Mouse (Mus musculus): ENCODE data around the gene Zbtb44. TPM values are rescaled to one million over a fixed set of nuclear protein-coding genes. Genes with fewer than 3 reads are reported as not detected.

Gene Zbtb44
- polyA plus RNA-seq, 1 experiment from 2014 or later = 8.2 TPM

DNA sequence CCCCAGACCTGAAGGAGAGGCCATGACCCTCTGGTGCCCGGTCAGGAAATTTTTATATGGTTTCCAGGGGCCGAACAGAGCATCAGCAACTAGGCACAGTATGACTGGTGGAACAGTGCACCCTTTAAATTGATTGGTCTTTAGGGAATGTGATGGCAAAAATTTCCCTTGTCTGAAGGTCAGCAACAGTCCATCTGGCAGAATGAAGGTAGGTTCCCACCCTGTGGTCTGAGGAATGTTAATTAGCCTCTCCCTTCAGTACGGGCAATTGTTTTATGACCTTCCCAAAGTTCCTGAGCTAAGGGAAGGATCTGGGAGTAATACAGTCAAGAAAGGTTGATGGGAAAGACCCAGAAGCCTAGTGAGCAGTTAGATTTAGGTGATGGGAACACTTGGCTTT lies 20.4 kb upstream of the Zbtb44 start:
- Histone ChIP-seq H3K4me3 (ENCODE audit: control insufficient read depth in 1 of 2, insufficient read depth in 1 of 2, low read depth in 1 of 2, low read length in 2 of 2) (no peak overlapping the region), H3K4me2 (ENCODE audit: low read length) (no peak overlapping the region), H3K9me3 (ENCODE audit: control insufficient read depth, low read length) (no peaks in the 10 kb centered on the region), H3K27me3 (ENCODE audit: control insufficient read depth, insufficient read depth, low read length) (no peaks in the 10 kb centered on the region), H3K9ac (ENCODE audit: low read length) (no peak overlapping the region), H3K36me3 (ENCODE audit: control insufficient read depth, insufficient read depth, low read length) (no peaks in the 10 kb centered on the region), H3K4me1 (ENCODE audit: control insufficient read depth in 2 of 2, insufficient read depth in 2 of 2, low read length in 2 of 2) (peaks cover 0 to 15% of the 10 kb centered on the region in 2 experiments), H3K27ac (replicated peaks in 1 of 2; ENCODE audit: control insufficient read depth in 1 of 2, insufficient read depth in 1 of 2, low read depth in 2 of 2, low read length in 2 of 2) (no peak overlapping the region)
- no peak for ATAC-seq (ENCODE audit: insufficient number of reproducible peaks, insufficient read depth, low FRiP score, low read depth)
- 70% methylated on average over 3 of the region's 3 CpGs for WGBS

DNA sequence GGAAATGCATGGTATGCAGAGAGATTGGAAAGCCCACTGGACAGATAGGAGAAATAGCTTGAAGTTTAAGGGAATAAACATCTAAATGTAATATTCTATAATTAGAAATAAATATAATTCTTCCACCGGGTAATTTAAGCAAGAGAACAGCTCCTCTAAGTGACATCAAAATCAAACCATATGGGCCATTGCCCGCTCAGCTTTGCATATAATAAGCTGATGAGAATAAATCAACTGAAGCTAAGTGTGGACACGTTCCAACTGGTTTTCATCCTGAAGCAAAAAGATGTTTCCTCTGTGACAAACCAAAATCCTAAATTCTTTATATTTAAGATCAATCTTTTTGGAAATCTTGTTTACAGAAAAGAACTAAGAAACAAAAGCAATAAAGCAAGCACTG lies 19.7 kb upstream of the Zbtb44 start:
- ATAC-seq (ENCODE audit: insufficient number of reproducible peaks, insufficient read depth, low FRiP score, low read depth) = no peak
- Histone ChIP-seq H3K36me3 (ENCODE audit: control insufficient read depth, insufficient read depth, low read length) (no peaks in the 10 kb centered on the region), H3K9me3 (ENCODE audit: control insufficient read depth, low read length) (no peaks in the 10 kb centered on the region), H3K27me3 (ENCODE audit: control insufficient read depth, insufficient read depth, low read length) (no peaks in the 10 kb centered on the region), H3K27ac (replicated peaks in 1 of 2; ENCODE audit: control insufficient read depth in 1 of 2, insufficient read depth in 1 of 2, low read depth in 2 of 2, low read length in 2 of 2) (no peak overlapping the region), H3K4me1 (ENCODE audit: control insufficient read depth in 2 of 2, insufficient read depth in 2 of 2, low read length in 2 of 2) (peaks cover 0 to 15% of the 10 kb centered on the region in 2 experiments), H3K4me3 (ENCODE audit: control insufficient read depth in 1 of 2, insufficient read depth in 1 of 2, low read depth in 1 of 2, low read length in 2 of 2) (no peak overlapping the region), H3K9ac (ENCODE audit: low read length) (no peak overlapping the region), H3K4me2 (ENCODE audit: low read length) (no peak overlapping the region)
- WGBS = 74% methylated on average over 3 of the region's 3 CpGs

DNA sequence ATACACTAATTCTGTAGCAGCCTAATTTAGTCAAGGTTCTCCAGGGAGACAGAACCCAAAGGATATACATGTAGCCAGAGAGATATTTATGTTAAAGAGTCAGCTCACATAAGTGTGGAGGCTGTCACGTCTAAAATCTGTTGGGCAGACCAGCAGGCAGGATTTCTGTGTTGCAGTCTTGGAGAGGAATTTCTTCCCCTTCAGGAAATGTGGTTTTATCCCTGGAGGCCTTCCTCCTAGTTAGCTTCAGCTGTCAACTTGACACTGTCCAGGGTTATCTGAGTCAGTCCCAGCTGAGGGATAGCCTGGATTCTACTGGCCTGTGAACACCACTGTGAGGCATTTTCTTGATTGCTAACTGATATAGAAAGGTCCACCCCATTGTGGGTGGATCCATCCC lies 18.9 kb upstream of the Zbtb44 start:
- Histone ChIP-seq H3K4me3 (ENCODE audit: control insufficient read depth in 1 of 2, insufficient read depth in 1 of 2, low read depth in 1 of 2, low read length in 2 of 2) (no peak overlapping the region), H3K27ac (replicated peaks in 1 of 2; ENCODE audit: control insufficient read depth in 1 of 2, insufficient read depth in 1 of 2, low read depth in 2 of 2, low read length in 2 of 2) (peak overlapping the region; percentile 62 to 67), H3K27me3 (ENCODE audit: control insufficient read depth, insufficient read depth, low read length) (no peaks in the 10 kb centered on the region), H3K4me2 (ENCODE audit: low read length) (no peak overlapping the region), H3K9ac (ENCODE audit: low read length) (no peak overlapping the region), H3K36me3 (ENCODE audit: control insufficient read depth, insufficient read depth, low read length) (no peaks in the 10 kb centered on the region), H3K9me3 (ENCODE audit: control insufficient read depth, low read length) (no peaks in the 10 kb centered on the region), H3K4me1 (ENCODE audit: control insufficient read depth in 2 of 2, insufficient read depth in 2 of 2, low read length in 2 of 2) (peaks cover 0 to 15% of the 10 kb centered on the region in 2 experiments)
- 6% methylated on average over 1 of the region's 1 CpGs for WGBS
- ATAC-seq (ENCODE audit: insufficient number of reproducible peaks, insufficient read depth, low FRiP score, low read depth) = no peak

DNA sequence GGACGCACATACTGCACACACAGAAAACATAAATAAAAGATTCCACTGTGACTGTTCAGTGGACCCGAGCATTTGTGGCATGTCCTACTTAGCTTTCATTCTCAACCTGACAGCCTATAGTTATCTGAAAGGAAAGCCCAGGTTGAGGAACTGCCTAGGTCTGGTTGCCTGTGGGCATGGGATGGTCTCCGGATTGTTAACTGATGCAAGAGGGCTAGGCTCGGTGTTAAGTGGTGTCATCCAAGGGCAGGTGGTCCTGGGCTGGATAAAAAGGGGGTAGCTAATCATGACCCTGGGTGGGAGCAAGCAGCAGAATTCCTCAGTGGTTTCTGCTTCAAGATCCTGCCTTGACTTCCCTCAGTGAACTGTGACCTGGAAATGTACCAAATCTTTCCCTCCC lies 17.8 kb upstream of the Zbtb44 start:
- no peaks in the 10 kb centered on the region for H3K27me3 ChIP-seq (ENCODE audit: control insufficient read depth, insufficient read depth, low read length)
- ATAC-seq (ENCODE audit: insufficient number of reproducible peaks, insufficient read depth, low FRiP score, low read depth) = no peak
- peaks cover 0 to 15% of the 10 kb centered on the region in 2 experiments for H3K4me1 ChIP-seq (ENCODE audit: control insufficient read depth in 2 of 2, insufficient read depth in 2 of 2, low read length in 2 of 2)
- H3K9me3 ChIP-seq (ENCODE audit: control insufficient read depth, low read length) = no peaks in the 10 kb centered on the region
- 80% methylated on average over 4 of the region's 4 CpGs for WGBS
- H3K27ac ChIP-seq (replicated peaks in 1 of 2; ENCODE audit: control insufficient read depth in 1 of 2, insufficient read depth in 1 of 2, low read depth in 2 of 2, low read length in 2 of 2) = no peak overlapping the region
- no peak overlapping the region for H3K4me2 ChIP-seq (ENCODE audit: low read length)
- no peak overlapping the region for H3K4me3 ChIP-seq (ENCODE audit: control insufficient read depth in 1 of 2, insufficient read depth in 1 of 2, low read depth in 1 of 2, low read length in 2 of 2)
- no peak overlapping the region for H3K9ac ChIP-seq (ENCODE audit: low read length)
- H3K36me3 ChIP-seq (ENCODE audit: control insufficient read depth, insufficient read depth, low read length) = no peaks in the 10 kb centered on the region

DNA sequence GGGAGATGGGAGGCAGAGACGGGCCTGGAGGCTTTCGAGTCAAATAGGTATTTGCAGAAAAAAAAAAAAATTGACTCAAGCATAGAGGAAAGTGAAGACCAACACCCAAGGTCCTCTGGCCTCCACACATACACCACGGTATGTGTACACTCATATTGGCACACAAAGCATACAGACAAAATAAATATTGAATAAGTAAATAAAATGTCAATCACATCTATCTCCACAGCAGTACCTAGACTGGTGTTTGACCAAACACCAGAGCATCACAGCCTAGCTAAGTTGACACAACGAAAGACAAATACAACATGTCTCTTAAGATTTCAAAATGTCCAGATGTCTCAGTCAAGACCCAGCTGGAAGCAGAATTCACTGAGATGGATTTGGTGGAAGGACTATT lies 17.0 kb upstream of the Zbtb44 start:
- Histone ChIP-seq H3K4me3 (ENCODE audit: control insufficient read depth in 1 of 2, insufficient read depth in 1 of 2, low read depth in 1 of 2, low read length in 2 of 2) (no peak overlapping the region), H3K36me3 (ENCODE audit: control insufficient read depth, insufficient read depth, low read length) (no peaks in the 10 kb centered on the region), H3K27me3 (ENCODE audit: control insufficient read depth, insufficient read depth, low read length) (no peaks in the 10 kb centered on the region), H3K4me1 (ENCODE audit: control insufficient read depth in 2 of 2, insufficient read depth in 2 of 2, low read length in 2 of 2) (peaks cover 0 to 15% of the 10 kb centered on the region in 2 experiments), H3K9ac (ENCODE audit: low read length) (no peak overlapping the region), H3K27ac (replicated peaks in 1 of 2; ENCODE audit: control insufficient read depth in 1 of 2, insufficient read depth in 1 of 2, low read depth in 2 of 2, low read length in 2 of 2) (no peak overlapping the region), H3K9me3 (ENCODE audit: control insufficient read depth, low read length) (no peaks in the 10 kb centered on the region), H3K4me2 (ENCODE audit: low read length) (no peak overlapping the region)
- no peak for ATAC-seq (ENCODE audit: insufficient number of reproducible peaks, insufficient read depth, low FRiP score, low read depth)
- WGBS = 83% methylated on average over 4 of the region's 4 CpGs

DNA sequence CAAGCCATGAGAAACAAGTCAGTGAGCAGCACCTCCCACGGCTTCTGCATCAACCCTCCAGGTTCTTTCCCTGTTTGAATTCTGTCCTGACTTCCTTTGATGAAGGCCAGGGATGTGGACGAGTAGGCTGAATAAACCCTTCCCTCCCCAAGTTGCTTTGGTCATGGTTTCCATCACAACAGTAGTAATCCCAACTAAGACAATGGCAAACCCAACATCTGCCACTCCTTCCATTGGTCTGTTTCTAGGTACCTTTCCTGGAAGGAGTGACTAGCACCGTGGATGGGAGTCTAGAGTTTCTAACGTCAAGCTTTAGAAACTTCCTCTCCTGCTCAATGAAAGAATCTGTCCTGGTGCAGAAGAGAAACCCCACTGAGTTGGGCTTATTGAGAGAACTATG lies 12.8 kb upstream of the Zbtb44 start:
- H3K9ac ChIP-seq (ENCODE audit: low read length) = no peak overlapping the region
- WGBS = 65% methylated on average over 4 of the region's 4 CpGs
- H3K4me3 ChIP-seq (ENCODE audit: control insufficient read depth in 1 of 2, insufficient read depth in 1 of 2, low read depth in 1 of 2, low read length in 2 of 2) = no peak overlapping the region
- ATAC-seq (ENCODE audit: insufficient number of reproducible peaks, insufficient read depth, low FRiP score, low read depth) = no peak
- no peaks in the 10 kb centered on the region for H3K4me1 ChIP-seq (ENCODE audit: control insufficient read depth in 2 of 2, insufficient read depth in 2 of 2, low read length in 2 of 2)
- no peak overlapping the region for H3K4me2 ChIP-seq (ENCODE audit: low read length)
- no peaks in the 10 kb centered on the region for H3K27me3 ChIP-seq (ENCODE audit: control insufficient read depth, insufficient read depth, low read length)
- no peaks in the 10 kb centered on the region for H3K9me3 ChIP-seq (ENCODE audit: control insufficient read depth, low read length)
- H3K36me3 ChIP-seq (ENCODE audit: control insufficient read depth, insufficient read depth, low read length) = no peaks in the 10 kb centered on the region
- H3K27ac ChIP-seq (replicated peaks in 1 of 2; ENCODE audit: control insufficient read depth in 1 of 2, insufficient read depth in 1 of 2, low read depth in 2 of 2, low read length in 2 of 2) = no peak overlapping the region

DNA sequence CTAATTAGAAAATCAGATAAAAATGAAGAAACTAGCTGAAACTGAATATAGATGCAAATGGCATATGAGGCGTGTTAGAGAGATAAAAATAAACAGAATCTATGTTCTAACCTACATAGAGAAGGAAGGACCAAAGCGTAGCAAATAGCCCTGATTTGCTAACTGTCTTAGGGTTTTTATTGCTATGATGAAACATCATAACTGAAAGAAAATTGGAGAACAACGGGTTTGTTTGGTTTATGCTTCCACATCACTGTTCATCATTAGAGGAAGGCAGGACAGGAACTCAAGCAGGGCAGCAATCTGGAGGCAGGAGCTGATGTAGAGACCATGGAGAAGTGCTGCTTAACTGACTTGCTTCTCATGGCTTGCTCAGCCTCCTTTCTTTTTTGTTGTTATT lies 12.3 kb upstream of the Zbtb44 start:
- Histone ChIP-seq H3K36me3 (ENCODE audit: control insufficient read depth, insufficient read depth, low read length) (no peaks in the 10 kb centered on the region), H3K4me2 (ENCODE audit: low read length) (no peak overlapping the region), H3K4me3 (ENCODE audit: control insufficient read depth in 1 of 2, insufficient read depth in 1 of 2, low read depth in 1 of 2, low read length in 2 of 2) (no peak overlapping the region), H3K4me1 (ENCODE audit: control insufficient read depth in 2 of 2, insufficient read depth in 2 of 2, low read length in 2 of 2) (no peaks in the 10 kb centered on the region), H3K9me3 (ENCODE audit: control insufficient read depth, low read length) (no peaks in the 10 kb centered on the region), H3K9ac (ENCODE audit: low read length) (no peak overlapping the region), H3K27ac (replicated peaks in 1 of 2; ENCODE audit: control insufficient read depth in 1 of 2, insufficient read depth in 1 of 2, low read depth in 2 of 2, low read length in 2 of 2) (no peak overlapping the region), H3K27me3 (ENCODE audit: control insufficient read depth, insufficient read depth, low read length) (no peaks in the 10 kb centered on the region)
- ATAC-seq (ENCODE audit: insufficient number of reproducible peaks, insufficient read depth, low FRiP score, low read depth) = no peak
- 92% methylated on average over 3 of the region's 3 CpGs for WGBS

DNA sequence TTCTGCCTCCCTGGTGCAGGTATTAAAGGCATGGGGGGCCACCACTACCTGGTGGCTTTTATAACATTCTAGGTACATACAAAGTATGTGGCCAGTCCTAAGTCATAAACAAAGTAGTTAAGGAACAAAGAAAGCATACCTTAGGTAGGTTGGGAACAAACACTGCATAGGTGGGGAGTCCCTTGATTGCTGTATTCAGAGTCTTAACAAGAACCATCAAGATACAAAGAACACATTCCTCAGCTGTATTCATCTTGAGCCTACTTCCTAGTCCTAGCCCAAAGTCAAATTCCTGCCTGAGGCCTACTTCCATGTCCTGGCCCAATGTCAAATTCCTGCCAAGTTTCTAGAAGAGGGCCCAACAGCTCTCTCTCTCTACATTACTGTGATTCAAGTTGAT lies 11.7 kb upstream of the Zbtb44 start:
- Histone ChIP-seq H3K36me3 (ENCODE audit: control insufficient read depth, insufficient read depth, low read length) (no peaks in the 10 kb centered on the region), H3K27ac (replicated peaks in 1 of 2; ENCODE audit: control insufficient read depth in 1 of 2, insufficient read depth in 1 of 2, low read depth in 2 of 2, low read length in 2 of 2) (no peak overlapping the region)
- no peak for ATAC-seq (ENCODE audit: insufficient number of reproducible peaks, insufficient read depth, low FRiP score, low read depth)

More for the DNA sequence above, 11.7 kb upstream of the Zbtb44 start:
- Histone ChIP-seq H3K4me2 (ENCODE audit: low read length) (no peak overlapping the region), H3K9me3 (ENCODE audit: control insufficient read depth, low read length) (no peaks in the 10 kb centered on the region), H3K4me3 (ENCODE audit: control insufficient read depth in 1 of 2, insufficient read depth in 1 of 2, low read depth in 1 of 2, low read length in 2 of 2) (no peak overlapping the region), H3K4me1 (ENCODE audit: control insufficient read depth in 2 of 2, insufficient read depth in 2 of 2, low read length in 2 of 2) (no peaks in the 10 kb centered on the region), H3K27me3 (ENCODE audit: control insufficient read depth, insufficient read depth, low read length) (no peaks in the 10 kb centered on the region), H3K9ac (ENCODE audit: low read length) (no peak overlapping the region)

All from heart, embryonic 14.5 days (tissue).